21 mouse cellular contexts compared by ENCODE assay signal in the genomic region with DNA sequence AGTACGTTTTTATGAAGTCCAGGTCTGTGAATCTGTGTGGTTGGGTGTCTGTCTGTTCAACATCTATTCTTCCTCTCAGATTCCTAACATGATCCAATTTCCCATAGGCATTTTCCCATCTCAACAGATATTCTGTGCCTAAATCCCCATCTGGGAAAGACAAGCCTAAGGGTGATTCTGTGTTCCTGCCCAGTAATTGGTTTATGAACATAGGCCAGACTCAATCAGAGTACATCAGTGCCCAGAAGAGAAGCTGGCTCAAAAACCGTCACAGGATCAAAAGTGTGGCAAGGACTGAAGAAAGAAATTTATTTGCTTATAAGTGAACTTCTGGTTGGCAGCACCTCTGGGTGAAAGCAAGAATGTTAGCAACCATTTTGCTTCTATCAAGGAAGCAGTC. TPM values are rescaled to one million over a fixed set of nuclear protein-coding genes. Genes with fewer than 3 reads are reported as not detected.
DNase-seq lines count a peak whose midpoint lies in the region; ATAC-seq and TF ChIP-seq lines count a peak whose summit lies in the region.
"Had no signal": no experiment of that assay in that cellular context is flagged by ENCODE, and none has a peak within 500 bp of the region (broad histone marks: within the 10 kb centered on the region; RNA-seq: fewer than 3 reads in every experiment).

No protein-coding gene starts in this region.

- no peaks in the 10 kb centered on the region for H3K4me1 ChIP-seq in forebrain, postnatal 0 days (ENCODE audit: insufficient read depth)
- peaks cover 15% of the 10 kb centered on the region for H3K4me1 ChIP-seq in forebrain, embryonic 12.5 days
- H3K4me1 ChIP-seq in limb, embryonic 14.5 days (ENCODE audit: control insufficient read depth, insufficient read depth, low read length): peaks cover 4% of the 10 kb centered on the region; the same call in 1 of the 2 replicates
- peaks cover 12% of the 10 kb centered on the region for H3K4me1 ChIP-seq in limb, embryonic 10.5 days
- H3K4me1 ChIP-seq in embryonic facial prominence, embryonic 15.5 days: peaks cover 54% of the 10 kb centered on the region
- H3K4me1 ChIP-seq in intestine, embryonic 16.5 days (ENCODE audit: control insufficient read depth, insufficient read depth, low read length): peaks cover 21% of the 10 kb centered on the region
- no peaks in the 10 kb centered on the region for H3K4me1 ChIP-seq in liver, embryonic 11.5 days (replicated peaks; ENCODE audit: control insufficient read depth, insufficient read depth, low read length)

- TF ChIP-seq POLR2A in limb, embryonic 14.5 days (IDR thresholded peaks at IDR 0.05; ENCODE audit: borderline replicate concordance, extremely low read depth, insufficient read depth, insufficient read length): no peak

- no peak overlapping the region for H3K4me2 ChIP-seq in forebrain, postnatal 0 days (ENCODE audit: low read depth)
- H3K4me2 ChIP-seq in forebrain, embryonic 12.5 days: no peak overlapping the region
- H3K4me2 ChIP-seq in limb, embryonic 14.5 days (replicated peaks; ENCODE audit: low read depth, low read length, severe bottlenecking): no peak overlapping the region
- 0 out of 2 replicates have a peak overlapping the region, but pooled peaks have one; percentile 15 for H3K4me2 ChIP-seq in embryonic facial prominence, embryonic 15.5 days (replicated peaks)
- H3K4me2 ChIP-seq in intestine, embryonic 16.5 days (ENCODE audit: low read depth, low read length): no peak overlapping the region
- no peak overlapping the region for H3K4me2 ChIP-seq in liver, embryonic 11.5 days
- H3K4me2 ChIP-seq: heart, embryonic 11.5 days had no signal

- TF ChIP-seq CTCF in forebrain, postnatal 0 days (IDR thresholded peaks at IDR 0.05; ENCODE audit: low read depth): no peak

- no peaks in the 10 kb centered on the region for H3K27me3 ChIP-seq in forebrain, postnatal 0 days (ENCODE audit: insufficient read depth, low read length)
- 0 out of 2 replicates have a peak, but pooled peaks cover 7% of the 10 kb centered on the region for H3K27me3 ChIP-seq in forebrain, embryonic 12.5 days
- no peaks in the 10 kb centered on the region for H3K27me3 ChIP-seq in limb, embryonic 14.5 days (ENCODE audit: control insufficient read depth, insufficient read depth, low read length)
- peaks cover 44% of the 10 kb centered on the region for H3K27me3 ChIP-seq in limb, embryonic 10.5 days (ENCODE audit: low read depth, poor library complexity, severe bottlenecking)
- no peaks in the 10 kb centered on the region for H3K27me3 ChIP-seq in embryonic facial prominence, embryonic 15.5 days
- no peaks in the 10 kb centered on the region for H3K27me3 ChIP-seq in intestine, embryonic 16.5 days (replicated peaks; ENCODE audit: control insufficient read depth, insufficient read depth, low read length)
- peaks cover 7% of the 10 kb centered on the region; the same call in 1 of the 2 replicates for H3K27me3 ChIP-seq in liver, embryonic 11.5 days (replicated peaks; ENCODE audit: control insufficient read depth, insufficient read depth, low read length)

- 0 out of 2 replicates have a peak overlapping the region, but pooled peaks have one; percentile 16 for H3K27ac ChIP-seq in forebrain, postnatal 0 days (ENCODE audit: low read depth, low read length)
- H3K27ac ChIP-seq in forebrain, embryonic 12.5 days: no peak overlapping the region
- H3K27ac ChIP-seq in limb, embryonic 14.5 days (replicated peaks; ENCODE audit: low read depth, low read length): peak overlapping the region; percentile 59
- no peak overlapping the region for H3K27ac ChIP-seq in limb, embryonic 10.5 days
- peak overlapping the region; percentile 83 for H3K27ac ChIP-seq in embryonic facial prominence, embryonic 15.5 days (replicated peaks)
- H3K27ac ChIP-seq in intestine, embryonic 16.5 days (ENCODE audit: low read length): peak overlapping the region; percentile 23; the same call in 1 of the 2 replicates
- H3K27ac ChIP-seq in liver, embryonic 11.5 days (ENCODE audit: low read depth, low read length): no peak overlapping the region
- H3K27ac ChIP-seq: left cerebral cortex, adult 2 months had no signal

- H3K9ac ChIP-seq in forebrain, postnatal 0 days: no peak overlapping the region
- H3K9ac ChIP-seq in forebrain, embryonic 12.5 days: no peak overlapping the region
- H3K9ac ChIP-seq in limb, embryonic 14.5 days (ENCODE audit: low read depth, low read length, severe bottlenecking): no peak overlapping the region
- H3K9ac ChIP-seq in embryonic facial prominence, embryonic 15.5 days: no peak overlapping the region
- no peak overlapping the region for H3K9ac ChIP-seq in intestine, embryonic 16.5 days (ENCODE audit: low read depth, low read length)
- H3K9ac ChIP-seq in liver, embryonic 11.5 days (ENCODE audit: low read depth, low read length): no peak overlapping the region

- H3K4me3 ChIP-seq in forebrain, postnatal 0 days (ENCODE audit: low read depth, low read length): no peak overlapping the region
- no peak overlapping the region for H3K4me3 ChIP-seq in forebrain, embryonic 12.5 days (replicated peaks)
- H3K4me3 ChIP-seq in limb, embryonic 14.5 days (replicated peaks; ENCODE audit: low read length): no peak overlapping the region
- H3K4me3 ChIP-seq in limb, embryonic 10.5 days: no peak overlapping the region
- no peak overlapping the region for H3K4me3 ChIP-seq in embryonic facial prominence, embryonic 15.5 days (replicated peaks)
- no peak overlapping the region for H3K4me3 ChIP-seq in intestine, embryonic 16.5 days (ENCODE audit: low read length)
- no peak overlapping the region for H3K4me3 ChIP-seq in liver, embryonic 11.5 days (ENCODE audit: low read depth, low read length)
- H3K4me3 ChIP-seq: left cerebral cortex, adult 2 months; megakaryocyte, embryonic 14.5 days had no signal

- ATAC-seq in forebrain, postnatal 0 days: peak; percentile 34; the same call in 1 of the 2 replicates
- ATAC-seq in forebrain, embryonic 12.5 days (ENCODE audit: low FRiP score): no peak
- ATAC-seq in limb, embryonic 14.5 days (ENCODE audit: low FRiP score, low read depth): no peak
- ATAC-seq in embryonic facial prominence, embryonic 15.5 days (ENCODE audit: insufficient number of reproducible peaks, low FRiP score, low TSS enrichment, low read depth): peak; percentile 21; the same call in 1 of the 2 replicates
- no peak for ATAC-seq in intestine, embryonic 16.5 days
- ATAC-seq in erythroblast, adult 5-6 weeks (replicated peaks; ENCODE audit: low FRiP score, poor library complexity, severe bottlenecking): no peak
- ATAC-seq in liver, embryonic 11.5 days (replicated peaks; ENCODE audit: low FRiP score): no peak
- ATAC-seq: hindbrain, embryonic 16.5 days had no signal

- H3K36me3 ChIP-seq in forebrain, postnatal 0 days (ENCODE audit: insufficient read depth): no peaks in the 10 kb centered on the region
- H3K36me3 ChIP-seq in forebrain, embryonic 12.5 days (replicated peaks): no peaks in the 10 kb centered on the region
- no peaks in the 10 kb centered on the region for H3K36me3 ChIP-seq in limb, embryonic 14.5 days (ENCODE audit: control insufficient read depth, insufficient read depth, low read length)
- H3K36me3 ChIP-seq in limb, embryonic 10.5 days: no peaks in the 10 kb centered on the region
- H3K36me3 ChIP-seq in embryonic facial prominence, embryonic 15.5 days: no peaks in the 10 kb centered on the region
- no peaks in the 10 kb centered on the region for H3K36me3 ChIP-seq in intestine, embryonic 16.5 days (ENCODE audit: control insufficient read depth, insufficient read depth, low read length)
- H3K36me3 ChIP-seq in liver, embryonic 11.5 days (ENCODE audit: control insufficient read depth, insufficient read depth, low read length): no peaks in the 10 kb centered on the region

- no peak for DNase-seq in forebrain, postnatal 0 days
- no peak for DNase-seq in limb, embryonic 14.5 days (ENCODE audit: low spot score)
- no peak for DNase-seq in limb, embryonic 10.5 days (ENCODE audit: low spot score)
- DNase-seq in liver, embryonic 11.5 days (ENCODE audit: low spot score): no peak
- DNase-seq: adrenal gland, postnatal 10 days; B cell, adult 2 months; cerebellum, adult 18-20 months; cerebellum, postnatal 36 days; gastrocnemius, postnatal 10 days; kidney, adult 8-10 months; kidney, postnatal 25 days; right cerebral cortex, adult 18-20 months; thymus, postnatal 36 days had no signal

- WGBS in forebrain, postnatal 0 days: 74% methylated on average over 2 of the region's 2 CpGs
- WGBS in forebrain, embryonic 12.5 days: 85% methylated on average over 2 of the region's 2 CpGs
- 81% methylated on average over 2 of the region's 2 CpGs for WGBS in limb, embryonic 14.5 days
- WGBS in limb, embryonic 10.5 days: 91% methylated on average over 2 of the region's 2 CpGs
- WGBS in embryonic facial prominence, embryonic 15.5 days: 48% methylated on average over 2 of the region's 2 CpGs
- WGBS in intestine, embryonic 16.5 days: 80% methylated on average over 2 of the region's 2 CpGs
- WGBS in liver, embryonic 11.5 days: 83% methylated on average over 2 of the region's 2 CpGs

- no peaks in the 10 kb centered on the region for H3K9me3 ChIP-seq in forebrain, postnatal 0 days (ENCODE audit: low read length)
- H3K9me3 ChIP-seq in forebrain, embryonic 12.5 days: no peaks in the 10 kb centered on the region
- H3K9me3 ChIP-seq in limb, embryonic 14.5 days (ENCODE audit: control insufficient read depth, low read length): no peaks in the 10 kb centered on the region
- no peaks in the 10 kb centered on the region for H3K9me3 ChIP-seq in limb, embryonic 10.5 days (replicated peaks)
- H3K9me3 ChIP-seq in embryonic facial prominence, embryonic 15.5 days (replicated peaks): no peaks in the 10 kb centered on the region
- no peaks in the 10 kb centered on the region for H3K9me3 ChIP-seq in intestine, embryonic 16.5 days (ENCODE audit: control insufficient read depth, low read length)
- no peaks in the 10 kb centered on the region for H3K9me3 ChIP-seq in liver, embryonic 11.5 days (ENCODE audit: control insufficient read depth, low read length)
- H3K9me3 ChIP-seq: megakaryocyte, embryonic 14.5 days had no signal

RNA-seq across cellular contexts. Expression of gene Pcnx, which starts 7.3 kb away (rescaled TPM):
- total RNA-seq in forebrain, postnatal 0 days (2014; rRNA removed): 30.9 and 37.6 TPM in 2 replicates
- 6.1 and 6.3 TPM in 2 replicates for polyA plus RNA-seq in forebrain, postnatal 0 days (2015; fragmentation: Nextera tagmentation; extraction: Ambion mirVana)
- polyA plus RNA-seq in forebrain, embryonic 12.5 days (2016; fragmentation: Nextera tagmentation; extraction: Ambion mirVana): 12.9 and 17.3 TPM in 2 replicates
- polyA plus RNA-seq in limb, embryonic 14.5 days (2012; rRNA removed): 32.5 and 36.6 TPM in 2 replicates
- 18.4 and 20.0 TPM in 2 replicates for polyA plus RNA-seq in limb, embryonic 14.5 days (2014; fragmentation: Nextera tagmentation; extraction: Ambion mirVana)
- 6.6 and 8.3 TPM in 2 replicates for polyA plus RNA-seq in limb, embryonic 10.5 days (2016; fragmentation: Nextera tagmentation; extraction: Ambion mirVana)
- polyA plus RNA-seq in embryonic facial prominence, embryonic 15.5 days (2015; fragmentation: Nextera tagmentation; extraction: Ambion mirVana): 11.0 and 12.4 TPM in 2 replicates
- 6.3 and 10.3 TPM in 2 replicates for polyA plus RNA-seq in intestine, embryonic 16.5 days (2015; fragmentation: Nextera tagmentation; extraction: Ambion mirVana)
- total RNA-seq in erythroblast, adult 5-6 weeks (2015; ENCODE audit: low replicate concordance): 2.5 and 8.6 TPM in 2 replicates
- 3.8 and 4.2 TPM in 2 replicates for total RNA-seq in erythroblast, adult 5-6 weeks (2017; ENCODE audit: low replicate concordance)
- polyA plus RNA-seq in liver, embryonic 11.5 days (2014; fragmentation: Nextera tagmentation; extraction: Ambion mirVana): 7.9 and 9.4 TPM in 2 replicates

Comparison
In these comparisons a context has a peak if more than half of its experiments do, and no peak if none do; other contexts are left out.
1. ATAC-seq: peak in forebrain, postnatal 0 days (single experiment) and embryonic facial prominence, embryonic 15.5 days (single experiment); none in forebrain, embryonic 12.5 days (single experiment), limb, embryonic 14.5 days (single experiment), intestine, embryonic 16.5 days (single experiment), erythroblast, adult 5-6 weeks (single experiment) and liver, embryonic 11.5 days (single experiment).
2. H3K27ac ChIP-seq: peak in forebrain, postnatal 0 days (single experiment), limb, embryonic 14.5 days (single experiment), embryonic facial prominence, embryonic 15.5 days (single experiment) and intestine, embryonic 16.5 days (single experiment); none in forebrain, embryonic 12.5 days (single experiment), limb, embryonic 10.5 days (single experiment) and liver, embryonic 11.5 days (single experiment).